Mouse (Mus musculus) heart, embryonic 15.5 days (tissue): ENCODE data around the gene Tbc1d9. TPM values are rescaled to one million over a fixed set of nuclear protein-coding genes. Genes with fewer than 3 reads are reported as not detected.
A peak's percentile ranks its signal among the peaks of the same experiment; 100 is the strongest.
"Not testable (repeated sequence)": the region's sequence is repeated elsewhere in the genome, so short reads cannot be mapped to it uniquely, and the experiment has no call there.

ENCODE experiments used
- ATAC-seq: fragments of 200-750 bp; cut with Nextera tagmentation; replicated peaks from 2 replicates; pipeline ENCODE4 v1.8.0; 2017; ENCODE audit warnings: low read depth, moderate TSS enrichment; ENCODE audit not compliant: insufficient number of reproducible peaks, insufficient read depth, low FRiP score
- H3K27ac ChIP-seq: fragments of 300-500 bp; sonication (generic); 2 replicates; pipeline ENCODE4 v1.5.1; 2015; ENCODE audit warnings: mild to moderate bottlenecking, inconsistent platforms
- H3K27me3 ChIP-seq: fragments of 300-500 bp; sonication (generic); 2 replicates; pipeline ENCODE4 v1.6.1; 2015; ENCODE audit warnings: inconsistent platforms
- H3K36me3 ChIP-seq: fragments of 300-500 bp; sonication (generic); 2 replicates; pipeline ENCODE4 v1.6.1; 2015; ENCODE audit warnings: mild to moderate bottlenecking, inconsistent platforms
- H3K4me1 ChIP-seq: fragments of 300-500 bp; sonication (generic); replicated peaks from 2 replicates; pipeline ENCODE4 v1.6.1; 2015; ENCODE audit warnings: inconsistent platforms
- H3K4me2 ChIP-seq: fragments of 300-500 bp; sonication (generic); 2 replicates; pipeline ENCODE4 v1.6.1; 2015; ENCODE audit warnings: inconsistent platforms, mild to moderate bottlenecking, moderate library complexity
- H3K4me3 ChIP-seq: fragments of 300-500 bp; sonication (generic); 2 replicates; pipeline ENCODE4 v1.5.1; 2015; ENCODE audit warnings: mild to moderate bottlenecking, inconsistent platforms
- H3K9ac ChIP-seq: fragments of 300-500 bp; sonication (generic); 2 replicates; pipeline ENCODE4 v1.6.1; 2015; ENCODE audit warnings: mild to moderate bottlenecking, inconsistent platforms
- H3K9me3 ChIP-seq: fragments of 300-500 bp; sonication (generic); replicated peaks from 2 replicates; pipeline ENCODE4 v1.6.1; 2016; ENCODE audit warnings: inconsistent platforms
- WGBS: fragments of 180-500 bp; shearing (Covaris S2); methylation state at CpG from one replicate; pipeline ENCODE4 v1.1.7; 2015; ENCODE audit warnings: mixed read lengths; 5-methylcytosine and 5-hydroxymethylcytosine counted together
- polyA plus RNA-seq: library from polyadenylated mRNA; unstranded; fragments of >200 nt; fragmentation: Nextera tagmentation; extraction: Ambion mirVana; gene quantifications from 2 replicates; pipeline ENCODE4 v1.2.1, GENCODE M21; 2015

The Tbc1d9 gene
- polyA plus RNA-seq, 1 experiment from 2014 or later = 0.73 TPM

DNA sequence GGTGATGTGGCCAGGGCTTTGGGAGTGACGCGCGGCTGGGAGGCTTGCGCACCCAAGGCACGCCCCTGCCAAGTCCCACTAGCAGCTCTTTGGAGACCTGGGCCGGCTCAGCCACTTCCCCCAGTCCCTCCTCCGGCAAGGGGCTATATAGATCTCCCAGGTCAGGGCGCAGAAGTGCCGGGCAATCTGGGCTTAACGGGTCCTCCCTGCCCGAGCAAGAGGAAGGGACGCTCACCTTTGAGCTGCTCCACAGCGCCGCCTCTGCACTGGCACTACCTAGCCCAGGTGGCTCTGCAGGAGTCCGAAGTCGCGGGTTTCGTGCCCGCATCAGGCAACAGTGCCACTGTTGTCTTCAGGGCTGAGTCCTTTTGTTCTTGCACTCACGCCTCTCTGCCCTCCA lies 125.0 kb downstream of the Tbc1d9 start, which contains the start of gene Ucp1:
Gene Ucp1, plus strand, starts transcription at position 177 of the 400 bp plus-strand sequence.
- Histone ChIP-seq H3K36me3 (no peaks in the 10 kb centered on the region), H3K4me1 (peaks cover 6% of the 10 kb centered on the region; the same call in 1 of the 2 replicates), H3K4me2 (peak within 1 kb of the TSS; percentile 63), H3K27ac (no peak within 1 kb of the TSS), H3K27me3 (peaks cover 34% of the 10 kb centered on the region), H3K4me3 (peak within 1 kb of the TSS; percentile 30), H3K9ac (no peak within 1 kb of the TSS), H3K9me3 (no peaks in the 10 kb centered on the region)
- no peak for ATAC-seq
- WGBS = 2% methylated on average over 20 of the region's 20 CpGs

DNA sequence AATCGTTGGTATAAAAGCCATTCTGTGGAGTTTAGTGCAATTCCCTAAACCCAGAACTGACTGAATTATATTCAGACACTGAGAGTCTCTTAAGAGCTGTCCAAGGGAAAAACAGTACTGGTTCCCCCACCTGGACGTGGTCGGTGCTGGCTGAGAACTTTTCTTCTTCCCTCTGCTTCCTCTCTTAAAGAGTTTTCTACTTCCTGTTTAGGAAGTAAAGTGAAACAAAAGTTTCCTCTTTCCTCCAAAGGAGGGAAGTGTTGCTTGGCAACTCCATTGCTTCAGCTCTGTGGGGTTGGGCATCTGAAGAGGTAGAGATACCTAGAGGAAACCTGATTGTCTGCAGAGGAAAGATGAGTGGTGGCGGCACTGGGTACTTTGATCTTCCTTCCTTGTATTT lies 132.2 kb downstream of the Tbc1d9 start:
- H3K9ac ChIP-seq = no peak overlapping the region
- no peak overlapping the region for H3K4me2 ChIP-seq
- no peaks in the 10 kb centered on the region for H3K36me3 ChIP-seq
- H3K27me3 ChIP-seq = no peaks in the 10 kb centered on the region; the same call in 1 of the 2 replicates
- WGBS = 60% methylated on average over 4 of the region's 4 CpGs
- H3K4me1 ChIP-seq = no peaks in the 10 kb centered on the region
- H3K4me3 ChIP-seq = no peak overlapping the region
- no peaks in the 10 kb centered on the region for H3K9me3 ChIP-seq
- no peak for ATAC-seq
- no peak overlapping the region for H3K27ac ChIP-seq

DNA sequence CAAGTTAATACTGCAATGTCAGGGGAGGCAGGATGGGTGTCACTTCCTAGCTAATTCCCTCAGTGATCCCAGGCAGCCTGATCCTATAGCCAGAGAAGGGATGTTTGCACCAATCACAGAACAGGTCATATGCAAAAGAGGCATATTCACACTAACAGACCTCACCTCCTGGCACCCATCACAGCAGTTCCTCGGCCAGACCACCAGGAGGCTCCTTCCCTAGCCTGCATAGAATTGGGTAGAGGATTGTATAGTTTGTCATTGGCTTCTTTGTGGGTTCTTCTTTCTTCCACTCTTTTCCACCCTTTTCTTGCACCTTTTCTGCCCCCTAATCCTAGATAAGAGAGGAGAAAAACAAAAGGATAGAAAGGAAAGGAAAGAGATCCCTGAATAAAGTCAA lies 135.0 kb downstream of the Tbc1d9 start:
- H3K27me3 ChIP-seq = no peaks in the 10 kb centered on the region
- H3K36me3 ChIP-seq = no peaks in the 10 kb centered on the region
- no peaks in the 10 kb centered on the region for H3K9me3 ChIP-seq
- H3K4me1 ChIP-seq = no peaks in the 10 kb centered on the region
- H3K27ac ChIP-seq = no peak overlapping the region
- no peak overlapping the region for H3K9ac ChIP-seq
- ATAC-seq = no peak
- WGBS = 60% methylated on average over 1 of the region's 1 CpGs
- no peak overlapping the region for H3K4me2 ChIP-seq
- H3K4me3 ChIP-seq = no peak overlapping the region

DNA sequence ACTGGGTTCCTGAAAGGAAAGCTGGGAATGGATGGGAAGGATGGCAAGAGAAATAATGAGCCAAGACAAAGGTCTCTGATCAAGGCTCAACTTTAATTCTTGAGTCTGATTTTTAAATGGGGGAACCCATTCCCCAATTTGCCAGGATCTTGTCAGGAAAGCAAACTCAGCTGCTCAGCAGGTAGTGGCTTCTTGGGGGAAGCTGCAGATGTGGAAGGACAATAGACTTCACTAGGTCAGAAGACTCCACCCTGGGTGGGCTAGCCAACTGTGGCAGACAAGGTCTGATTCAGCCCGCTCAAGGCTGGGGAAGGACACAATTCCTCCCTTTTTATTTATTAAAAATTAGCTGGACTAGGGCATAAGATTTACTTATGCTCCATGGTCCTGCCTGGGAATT lies 139.8 kb downstream of the Tbc1d9 start:
- Histone ChIP-seq H3K27me3 (no peaks in the 10 kb centered on the region), H3K4me3 (no peak overlapping the region), H3K9me3 (no peaks in the 10 kb centered on the region), H3K9ac (no peak overlapping the region), H3K36me3 (no peaks in the 10 kb centered on the region), H3K4me2 (no peak overlapping the region), H3K27ac (no peak overlapping the region), H3K4me1 (no peaks in the 10 kb centered on the region)
- WGBS = 100% methylated on average over 1 of the region's 1 CpGs
- no peak for ATAC-seq

DNA sequence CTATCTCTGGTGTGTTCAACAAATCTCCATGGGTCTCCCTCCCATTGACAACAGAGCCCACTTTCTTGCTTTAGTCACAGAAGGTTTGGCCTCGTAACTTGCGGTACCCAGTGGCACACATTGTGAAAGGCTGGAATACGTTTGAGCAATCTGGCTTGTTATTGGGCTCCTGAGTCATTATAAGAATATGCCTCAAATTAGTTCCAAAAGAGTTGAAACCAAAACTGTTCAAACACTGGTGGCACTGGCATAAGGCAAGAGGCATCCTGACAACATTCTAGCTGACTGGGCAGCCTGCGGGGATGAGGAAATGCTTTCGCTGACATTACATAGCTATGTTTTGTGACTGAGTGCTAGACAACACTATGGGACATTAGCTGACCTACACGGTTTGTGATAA lies 144.7 kb downstream of the Tbc1d9 start:
- ATAC-seq = no peak
- H3K4me1 ChIP-seq = no peaks in the 10 kb centered on the region
- no peak overlapping the region for H3K27ac ChIP-seq
- H3K4me3 ChIP-seq = no peak overlapping the region
- 88% methylated on average over 6 of the region's 6 CpGs for WGBS
- no peaks in the 10 kb centered on the region for H3K27me3 ChIP-seq
- H3K9ac ChIP-seq = no peak overlapping the region
- H3K4me2 ChIP-seq = no peak overlapping the region
- no peaks in the 10 kb centered on the region for H3K36me3 ChIP-seq
- no peaks in the 10 kb centered on the region for H3K9me3 ChIP-seq

DNA sequence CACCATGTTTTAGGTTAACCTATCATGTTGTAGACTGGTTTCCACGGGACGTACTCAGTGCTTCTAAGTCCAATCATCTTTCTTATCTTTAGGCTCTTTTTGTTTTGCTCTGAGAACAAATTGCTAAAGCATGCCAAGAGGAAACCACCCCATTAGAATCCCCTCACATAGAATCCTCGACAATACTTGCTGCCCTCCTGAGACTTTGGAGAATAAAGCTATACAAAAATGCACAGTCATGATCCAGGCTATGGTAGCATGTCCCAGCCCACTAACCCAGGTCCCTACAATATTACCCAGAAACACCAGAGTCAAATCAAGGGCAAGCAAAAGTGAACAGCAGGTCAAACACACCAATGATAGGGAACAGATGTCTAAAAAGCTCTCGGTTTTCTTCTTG lies 149.9 kb downstream of the Tbc1d9 start:
- H3K4me3 ChIP-seq, H3K27me3 ChIP-seq, H3K4me1 ChIP-seq, H3K9me3 ChIP-seq, H3K27ac ChIP-seq, ATAC-seq, H3K9ac ChIP-seq, H3K4me2 ChIP-seq: not testable (repeated sequence)
- peaks cover 17% of the 10 kb centered on the region for H3K36me3 ChIP-seq
- 70% methylated on average over 4 of the region's 4 CpGs for WGBS

DNA sequence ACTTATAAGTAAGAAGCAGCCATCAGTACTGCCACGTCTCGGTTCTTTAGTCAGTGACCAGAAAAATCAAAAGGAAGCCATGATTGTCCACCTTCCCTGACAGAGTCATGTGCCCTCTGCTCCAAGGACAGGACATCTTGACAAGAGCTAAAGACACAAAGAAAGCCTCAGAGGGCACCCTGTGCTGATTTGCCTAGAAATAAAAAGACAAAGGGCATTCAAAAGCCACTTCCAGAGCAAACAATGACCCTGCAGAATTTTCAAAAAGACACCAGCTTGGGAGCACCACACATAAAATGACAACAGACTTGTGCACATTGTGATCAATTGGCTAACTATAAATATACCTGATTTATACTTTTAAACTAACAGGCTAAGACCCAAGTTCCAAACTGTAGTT lies 150.5 kb downstream of the Tbc1d9 start:
- Histone ChIP-seq H3K4me1 (no peaks in the 10 kb centered on the region), H3K4me3 (no peak overlapping the region), H3K27me3 (no peaks in the 10 kb centered on the region), H3K4me2 (no peak overlapping the region), H3K27ac (no peak overlapping the region), H3K9me3 (no peaks in the 10 kb centered on the region), H3K36me3 (peaks cover 20% of the 10 kb centered on the region), H3K9ac (no peak overlapping the region)
- ATAC-seq = no peak
- 76% methylated on average over 2 of the region's 2 CpGs for WGBS

DNA sequence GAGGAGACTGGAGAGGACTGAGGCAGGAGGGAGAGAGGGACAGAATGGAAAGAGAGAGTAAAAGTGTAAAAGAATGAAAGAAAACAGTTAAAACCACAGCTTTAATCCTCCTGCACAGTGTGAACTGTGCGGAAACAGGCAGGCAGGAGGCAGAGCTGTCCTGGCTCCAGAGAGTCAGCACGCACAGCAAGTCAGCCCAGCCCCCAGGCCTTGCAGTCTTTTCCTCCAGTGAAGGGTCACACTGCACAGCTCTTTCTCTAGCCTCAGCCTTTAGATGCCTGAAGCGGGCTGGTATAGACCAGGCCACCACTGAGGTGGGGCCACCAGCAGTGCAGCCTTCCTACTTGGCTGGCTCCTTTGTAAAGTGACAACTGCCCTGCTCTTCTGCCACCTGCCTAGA lies 155.4 kb downstream of the Tbc1d9 start:
- 87% methylated on average over 3 of the region's 3 CpGs for WGBS
- no peak for ATAC-seq
- peaks cover 27% of the 10 kb centered on the region for H3K36me3 ChIP-seq

DNA sequence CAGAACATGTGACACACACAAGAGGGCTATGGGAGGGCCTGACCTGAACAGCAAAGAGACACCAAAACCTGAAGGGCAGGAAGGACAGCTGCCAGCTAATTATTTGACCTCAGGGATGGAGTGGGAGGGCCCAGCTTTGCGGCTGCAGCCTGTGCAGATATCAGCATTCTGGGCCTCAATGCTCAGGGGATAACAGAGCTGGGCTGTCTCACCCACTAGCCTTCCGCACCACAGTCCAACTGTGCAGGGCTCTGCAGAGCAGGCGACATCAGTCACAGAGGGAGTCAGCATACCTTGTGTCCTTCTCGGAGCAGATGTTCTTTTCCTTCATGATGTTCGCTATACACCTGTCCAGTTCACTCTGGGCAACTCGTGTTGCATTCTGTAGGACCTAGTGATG lies 157.2 kb downstream of the Tbc1d9 start:
- Histone ChIP-seq H3K27ac (no peak overlapping the region), H3K9me3 (no peaks in the 10 kb centered on the region), H3K4me1 (no peaks in the 10 kb centered on the region), H3K27me3 (no peaks in the 10 kb centered on the region), H3K36me3 (peaks cover 14% of the 10 kb centered on the region), H3K4me3 (no peak overlapping the region), H3K4me2 (no peak overlapping the region), H3K9ac (no peak overlapping the region)
- WGBS = 85% methylated on average over 6 of the region's 6 CpGs
- ATAC-seq = 0 out of 2 replicates have a peak, but pooled peaks have one; percentile 27

More for the DNA sequence above, 155.4 kb downstream of the Tbc1d9 start:
- no peak overlapping the region for H3K4me3 ChIP-seq
- no peaks in the 10 kb centered on the region for H3K4me1 ChIP-seq
- no peaks in the 10 kb centered on the region for H3K9me3 ChIP-seq
- no peaks in the 10 kb centered on the region for H3K27me3 ChIP-seq
- H3K27ac ChIP-seq = no peak overlapping the region
- H3K4me2 ChIP-seq = no peak overlapping the region
- H3K9ac ChIP-seq = no peak overlapping the region

Other genes starting within 250 kb of the Tbc1d9 start
- gene Gm10645, start 818 bp downstream of the Tbc1d9 start, polyA plus RNA-seq = 0.45 and 0.90 TPM in 2 replicates
- gene Ucp1, start 125.0 kb downstream of the Tbc1d9 start, polyA plus RNA-seq = not detected in 2 replicates
- 9.2 and 10.2 TPM in 2 replicates for gene Elmod2, start 167.1 kb downstream of the Tbc1d9 start, polyA plus RNA-seq
- gene Mgat4d, start 183.1 kb downstream of the Tbc1d9 start, polyA plus RNA-seq = not detected in 2 replicates
- 0.04 and 0.10 TPM in 2 replicates for gene Clgn, start 224.5 kb downstream of the Tbc1d9 start, polyA plus RNA-seq